Mouse (Mus musculus): ENCODE measurements around the gene Mccc2. TPM values are rescaled to one million over a fixed set of nuclear protein-coding genes. Genes with fewer than 3 reads are reported as not detected.

The Mccc2 gene
- total and polyA plus RNA-seq, 3 experiments = 19.0 to 22.3 (median 19.5) TPM

DNA sequence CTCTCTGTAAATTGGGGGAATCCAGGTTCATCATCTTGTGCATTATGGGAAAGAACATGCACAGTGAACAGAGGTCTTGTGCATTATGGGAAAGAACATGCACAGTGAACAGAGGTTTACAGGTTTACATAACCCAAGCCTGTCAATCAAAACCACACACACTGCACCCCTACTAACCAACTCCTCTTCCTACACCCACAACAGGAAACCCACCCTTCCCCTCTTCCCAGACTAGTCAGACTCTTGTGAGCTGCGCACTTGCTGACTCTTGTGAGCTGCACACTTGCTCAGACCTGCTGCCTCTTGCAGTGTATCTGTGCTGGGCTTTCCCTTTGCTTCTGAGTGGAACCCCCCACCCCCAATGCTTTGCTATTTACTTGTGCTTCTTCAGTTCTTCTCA is 83.0 kb downstream of the Mccc2 start:
- Histone ChIP-seq H3K4me2 (ENCODE audit: insufficient read depth, low read depth, poor library complexity, severe bottlenecking) (no peak overlapping the region), H3K9me3 (replicated peaks; ENCODE audit: low read length) (peaks cover 5% of the 10 kb centered on the region), H3K27me3 (replicated peaks) (no peaks in the 10 kb centered on the region), H3K9ac (ENCODE audit: insufficient read depth, low read depth) (no peak overlapping the region), H3K36me3 (replicated peaks in 1 of 2; ENCODE audit: control insufficient read depth in 1 of 2, insufficient read depth in 1 of 2, low read length in 1 of 2) (no peaks in the 10 kb centered on the region), H3K79me2 (replicated peaks; ENCODE audit: control insufficient read depth, extremely low read depth, insufficient read depth, poor library complexity, severe bottlenecking) (no peaks in the 10 kb centered on the region), H3K27ac (ENCODE audit: insufficient read depth, low read depth) (no peak overlapping the region), H3K4me3 (replicated peaks in 1 of 3; ENCODE audit: low read depth in 2 of 3, low read length in 2 of 3, poor library complexity in 1 of 3) (no peak overlapping the region), H3K4me1 (ENCODE audit: control insufficient read depth in 1 of 2, insufficient read depth in 2 of 2) (peaks cover 3 to 12% of the 10 kb centered on the region in 2 experiments; a peak in 2 of 4 replicates)
- in situ Hi-C loops (cut with MboI; ENCODE audit: low pct_ligation_motif_present, low pct_unique_long_range_greater_than_20kb, low sequenced_read_pairs) = no loop called here
- DNase-seq (ENCODE audit: extremely low read depth) = no peak
- dilution Hi-C loops (cut with MboI; ENCODE audit: extremely low pct_ligation_motif_present, extremely low pct_unique_long_range_greater_than_20kb, low sequenced_read_pairs) = no loop called here
- TF ChIP-seq CTCF (conservative IDR thresholded peaks at IDR 0.05 in 1 of 2, IDR thresholded peaks at IDR 0.05 in 1 of 2; ENCODE audit: low read depth in 2 of 2, low read length in 2 of 2) (no peak), USF1 (IDR thresholded peaks at IDR 0.05; ENCODE audit: low read depth, low read length) (no peak), ZKSCAN1 (IDR thresholded peaks at IDR 0.05; ENCODE audit: borderline replicate concordance, low read depth, low read length) (no peak), RAD21 (IDR thresholded peaks at IDR 0.05; ENCODE audit: low read depth, low read length) (no peak), JUND (conservative IDR thresholded peaks at IDR 0.05; ENCODE audit: low read depth, low read length) (no peak), POLR2AphosphoS2 (IDR thresholded peaks at IDR 0.05; ENCODE audit: low read depth, low read length) (no peak), MAZ (IDR thresholded peaks at IDR 0.05; ENCODE audit: low read depth, low read length) (no peak), TBP (conservative IDR thresholded peaks at IDR 0.05; ENCODE audit: low read depth, low read length) (no peak), RCOR1 (conservative IDR thresholded peaks at IDR 0.05; ENCODE audit: low read depth, low read length) (no peak)

DNA sequence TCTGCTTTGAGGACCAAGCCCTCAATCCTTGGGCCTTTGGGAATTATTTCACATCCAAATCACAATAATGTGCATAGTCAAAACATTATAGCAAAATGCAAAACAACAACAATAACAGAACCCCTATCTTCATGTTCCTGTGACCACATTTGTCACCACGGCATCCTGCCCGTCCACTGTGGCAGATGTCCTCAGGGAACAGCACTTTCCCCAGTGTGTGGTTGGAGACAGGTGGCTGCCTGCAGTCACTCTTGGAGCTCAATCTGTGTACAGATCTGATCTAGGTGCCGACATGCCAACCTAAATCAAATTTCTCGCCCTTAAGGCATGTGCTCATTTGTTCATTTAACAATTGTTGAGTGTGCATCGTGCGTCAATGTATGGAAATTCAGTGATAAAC is 83.9 kb downstream of the Mccc2 start:
- no peak for DNase-seq (ENCODE audit: extremely low read depth)
- Histone ChIP-seq H3K4me3 (replicated peaks in 1 of 3; ENCODE audit: low read depth in 2 of 3, low read length in 2 of 3, poor library complexity in 1 of 3) (no peak overlapping the region), H3K36me3 (replicated peaks in 1 of 2; ENCODE audit: control insufficient read depth in 1 of 2, insufficient read depth in 1 of 2, low read length in 1 of 2) (no peaks in the 10 kb centered on the region), H3K79me2 (replicated peaks; ENCODE audit: control insufficient read depth, extremely low read depth, insufficient read depth, poor library complexity, severe bottlenecking) (no peaks in the 10 kb centered on the region), H3K9me3 (replicated peaks; ENCODE audit: low read length) (peaks cover 5% of the 10 kb centered on the region), H3K4me1 (ENCODE audit: control insufficient read depth in 1 of 2, insufficient read depth in 2 of 2) (peaks cover 3 to 12% of the 10 kb centered on the region in 2 experiments; a peak in 2 of 4 replicates), H3K9ac (ENCODE audit: insufficient read depth, low read depth) (no peak overlapping the region), H3K27me3 (replicated peaks) (no peaks in the 10 kb centered on the region), H3K27ac (ENCODE audit: insufficient read depth, low read depth) (no peak overlapping the region), H3K4me2 (ENCODE audit: insufficient read depth, low read depth, poor library complexity, severe bottlenecking) (no peak overlapping the region)
- in situ Hi-C loops (cut with MboI; ENCODE audit: low pct_ligation_motif_present, low pct_unique_long_range_greater_than_20kb, low sequenced_read_pairs) (no loop called here), dilution Hi-C loops (cut with MboI; ENCODE audit: extremely low pct_ligation_motif_present, extremely low pct_unique_long_range_greater_than_20kb, low sequenced_read_pairs) (no loop called here)
- no peak for TF ChIP-seq SMC3 (IDR thresholded peaks at IDR 0.05; ENCODE audit: low read depth, low read length)
- no peak for TF ChIP-seq ZMIZ1 (IDR thresholded peaks at IDR 0.05; ENCODE audit: low read depth, low read length)
- TF ChIP-seq ELF1 (IDR thresholded peaks at IDR 0.05; ENCODE audit: low read depth, low read length) = no peak
- TF ChIP-seq TBP (conservative IDR thresholded peaks at IDR 0.05; ENCODE audit: low read depth, low read length) = no peak
- no peak for TF ChIP-seq E2F4 (IDR thresholded peaks at IDR 0.05; ENCODE audit: insufficient replicate concordance, low read depth, low read length)
- TF ChIP-seq POLR2A (IDR thresholded peaks at IDR 0.05; ENCODE audit: low read depth, low read length) = no peak
- TF ChIP-seq PAX5 (IDR thresholded peaks at IDR 0.05; ENCODE audit: low read length) = no peak
- TF ChIP-seq POLR2AphosphoS2 (IDR thresholded peaks at IDR 0.05; ENCODE audit: low read depth, low read length) = no peak
- no peak for TF ChIP-seq ZKSCAN1 (IDR thresholded peaks at IDR 0.05; ENCODE audit: borderline replicate concordance, low read depth, low read length)
- no peak for TF ChIP-seq NELFE (IDR thresholded peaks at IDR 0.05; ENCODE audit: low read depth, low read length)
- TF ChIP-seq MXI1 (IDR thresholded peaks at IDR 0.05; ENCODE audit: low read depth, low read length) = no peak
- no peak for TF ChIP-seq UBTF (IDR thresholded peaks at IDR 0.05; ENCODE audit: low read depth, low read length)
- TF ChIP-seq CTCF (conservative IDR thresholded peaks at IDR 0.05 in 1 of 2, IDR thresholded peaks at IDR 0.05 in 1 of 2; ENCODE audit: low read depth in 2 of 2, low read length in 2 of 2) = no peak
- no peak for TF ChIP-seq ZC3H11A (IDR thresholded peaks at IDR 0.05; ENCODE audit: low read depth, low read length)
- no peak for TF ChIP-seq SIN3A (IDR thresholded peaks at IDR 0.05; ENCODE audit: low read length)
- TF ChIP-seq MAX (IDR thresholded peaks at IDR 0.05; ENCODE audit: low read length) = no peak
